Comparison of ENCODE assay signal across 24 mouse cellular contexts in genomic region chr10:78447396-78447795, GRCm38 (mm10). TPM values are rescaled to one million over a fixed set of nuclear protein-coding genes. Genes with fewer than 3 reads are reported as not detected.
A peak's percentile ranks its signal among the peaks of the same experiment; 100 is the strongest.
DNase-seq lines count a peak whose midpoint lies in the region; TF ChIP-seq lines count a peak whose summit lies in the region.
"Had no signal": no experiment of that assay in that cellular context is flagged by ENCODE, and none has a peak within 500 bp of the region (broad histone marks: within the 10 kb centered on the region; RNA-seq: fewer than 3 reads in every experiment).

No protein-coding gene starts in this region.

- H3K4me1 ChIP-seq in kidney, adult 2 months (ENCODE audit: control insufficient read depth, insufficient read depth, low read length): peaks cover 2% of the 10 kb centered on the region; the same call in 1 of the 2 replicates
- H3K4me1 ChIP-seq in cortical plate, adult 2 months (ENCODE audit: control insufficient read depth, insufficient read depth, low read length): 0 out of 2 replicates have a peak, but pooled peaks cover 1% of the 10 kb centered on the region
- peaks cover under 1% of the 10 kb centered on the region; the same call in 1 of the 2 replicates for H3K4me1 ChIP-seq in heart, embryonic 10.5 days
- H3K4me1 ChIP-seq: embryonic facial prominence, embryonic 13.5 days; forebrain, embryonic 15.5 days had no signal

- 50% methylated on average over 3 of the region's 3 CpGs for WGBS in kidney, adult 2 months
- WGBS in heart, embryonic 10.5 days: 84% methylated on average over 3 of the region's 3 CpGs

- DNase-seq in kidney, adult 2 months: peak; percentile 61
- DNase-seq in kidney, postnatal 10 days: no peak
- DNase-seq in kidney, postnatal 36 days: peak; percentile 42 to 60
- no peak for DNase-seq in kidney, postnatal 4 days
- DNase-seq in heart, embryonic 10.5 days (ENCODE audit: low spot score): no peak
- DNase-seq: adrenal gland, adult 2 months; adrenal gland, postnatal 14 days; cerebellum, adult 11 months; cerebellum, adult 2 months; cerebellum, adult 9-11 months; cerebellum, postnatal 25 days; embryo, embryonic 11 days; gastrocnemius, postnatal 25 days; heart, adult 18-20 months; heart, postnatal 14 days; heart, postnatal 4 days had no signal

- no peaks in the 10 kb centered on the region for H3K9me3 ChIP-seq in heart, embryonic 10.5 days
- H3K9me3 ChIP-seq: embryonic facial prominence, embryonic 10.5 days; embryonic facial prominence, embryonic 13.5 days; forebrain, embryonic 12.5 days; forebrain, embryonic 15.5 days; heart, embryonic 13.5 days had no signal

- TF ChIP-seq POLR2A in kidney, adult 2 months (IDR thresholded peaks at IDR 0.05; ENCODE audit: low read depth, low read length): no peak
- TF ChIP-seq POLR2A in cortical plate, adult 2 months (IDR thresholded peaks at IDR 0.05; ENCODE audit: extremely low read depth, insufficient read depth, low read length): no peak

- H3K4me3 ChIP-seq in kidney, adult 2 months (ENCODE audit: insufficient read depth, low read depth, low read length): no peak overlapping the region
- H3K4me3 ChIP-seq in cortical plate, adult 2 months (ENCODE audit: insufficient read depth, low read length): no peak overlapping the region
- no peak overlapping the region for H3K4me3 ChIP-seq in heart, embryonic 10.5 days
- H3K4me3 ChIP-seq: embryonic facial prominence, embryonic 10.5 days; embryonic facial prominence, embryonic 13.5 days; erythroblast, embryonic 14.5 days; forebrain, embryonic 12.5 days; forebrain, embryonic 15.5 days; heart, embryonic 13.5 days had no signal

- no peak for TF ChIP-seq CTCF in kidney, adult 2 months (conservative IDR thresholded peaks at IDR 0.05; ENCODE audit: insufficient read depth, insufficient read length, low read depth, low read length)
- TF ChIP-seq CTCF in cortical plate, adult 2 months (IDR thresholded peaks at IDR 0.05; ENCODE audit: extremely low read depth, insufficient read depth, low read length): no peak

- no peaks in the 10 kb centered on the region for H3K27me3 ChIP-seq in kidney, adult 2 months (replicated peaks; ENCODE audit: control insufficient read depth, insufficient read depth, low read length)
- no peaks in the 10 kb centered on the region for H3K27me3 ChIP-seq in heart, embryonic 10.5 days (ENCODE audit: insufficient read depth, poor library complexity, severe bottlenecking)
- H3K27me3 ChIP-seq: embryonic facial prominence, embryonic 13.5 days; forebrain, embryonic 12.5 days; forebrain, embryonic 15.5 days; heart, embryonic 13.5 days had no signal

- H3K36me3 ChIP-seq in kidney, adult 2 months (ENCODE audit: control insufficient read depth, insufficient read depth, low read length): no peaks in the 10 kb centered on the region
- peaks cover 47% of the 10 kb centered on the region for H3K36me3 ChIP-seq in heart, embryonic 10.5 days

- H3K27ac ChIP-seq in kidney, adult 2 months (ENCODE audit: insufficient read depth, low read depth, low read length): no peak overlapping the region
- peak overlapping the region; percentile 32 for H3K27ac ChIP-seq in cortical plate, adult 2 months (ENCODE audit: insufficient read depth, low read length)
- no peak overlapping the region for H3K27ac ChIP-seq in heart, embryonic 10.5 days
- H3K27ac ChIP-seq: embryonic facial prominence, embryonic 10.5 days; embryonic facial prominence, embryonic 13.5 days; forebrain, embryonic 12.5 days; forebrain, embryonic 15.5 days; heart, embryonic 13.5 days; hindbrain, embryonic 14.5 days had no signal

RNA-seq across cellular contexts. Expression of gene Pdxk, which starts 17.4 kb away (rescaled TPM):
- 107 TPM in 2 replicates for polyA plus RNA-seq in kidney, adult 2 months (2012; rRNA removed)
- 76.7 and 77.7 TPM in 2 replicates for polyA plus RNA-seq in cortical plate, adult 2 months (2012; rRNA removed)
- 6.5 and 7.0 TPM in 2 replicates for polyA plus RNA-seq in heart, embryonic 10.5 days (2016; fragmentation: Nextera tagmentation; extraction: Ambion mirVana)

RNA-seq across cellular contexts. Expression of gene Cstb, which starts 21.9 kb away (rescaled TPM):
- polyA plus RNA-seq in kidney, adult 2 months (2012; rRNA removed): 101 and 115 TPM in 2 replicates
- polyA plus RNA-seq in cortical plate, adult 2 months (2012; rRNA removed): 69.3 and 78.3 TPM in 2 replicates
- polyA plus RNA-seq in heart, embryonic 10.5 days (2016; fragmentation: Nextera tagmentation; extraction: Ambion mirVana): 117 and 136 TPM in 2 replicates

RNA-seq across cellular contexts. Expression of gene Rrp1, which starts 34.6 kb away (rescaled TPM):
- polyA plus RNA-seq in kidney, adult 2 months (2012; rRNA removed): 58.2 and 80.3 TPM in 2 replicates
- 519 and 613 TPM in 2 replicates for polyA plus RNA-seq in cortical plate, adult 2 months (2012; rRNA removed)
- polyA plus RNA-seq in heart, embryonic 10.5 days (2016; fragmentation: Nextera tagmentation; extraction: Ambion mirVana): 271 and 283 TPM in 2 replicates

Comparison
In these comparisons a context has a peak if more than half of its experiments do, and no peak if none do; other contexts are left out.
1. DNase-seq: peak in kidney, adult 2 months (single experiment) and kidney, postnatal 36 days (2 of 2); none in kidney, postnatal 10 days (single experiment), kidney, postnatal 4 days (0 of 2) and heart, embryonic 10.5 days (single experiment).